Mouse (Mus musculus) cerebellum, adult (tissue): Measurements from ENCODE around the gene Mgat5.
A peak's percentile ranks its signal among the peaks of the same experiment; 100 is the strongest.

Source experiments
- ATAC-seq: cut with Nextera tagmentation; 2 replicates; pipeline ENCODE4 v1.9.2; 2017; ENCODE audit warnings: mild to moderate bottlenecking, moderate library complexity, mixed read lengths; ENCODE audit not compliant: insufficient number of reproducible peaks, low FRiP score, low TSS enrichment

Gene Mgat5

DNA sequence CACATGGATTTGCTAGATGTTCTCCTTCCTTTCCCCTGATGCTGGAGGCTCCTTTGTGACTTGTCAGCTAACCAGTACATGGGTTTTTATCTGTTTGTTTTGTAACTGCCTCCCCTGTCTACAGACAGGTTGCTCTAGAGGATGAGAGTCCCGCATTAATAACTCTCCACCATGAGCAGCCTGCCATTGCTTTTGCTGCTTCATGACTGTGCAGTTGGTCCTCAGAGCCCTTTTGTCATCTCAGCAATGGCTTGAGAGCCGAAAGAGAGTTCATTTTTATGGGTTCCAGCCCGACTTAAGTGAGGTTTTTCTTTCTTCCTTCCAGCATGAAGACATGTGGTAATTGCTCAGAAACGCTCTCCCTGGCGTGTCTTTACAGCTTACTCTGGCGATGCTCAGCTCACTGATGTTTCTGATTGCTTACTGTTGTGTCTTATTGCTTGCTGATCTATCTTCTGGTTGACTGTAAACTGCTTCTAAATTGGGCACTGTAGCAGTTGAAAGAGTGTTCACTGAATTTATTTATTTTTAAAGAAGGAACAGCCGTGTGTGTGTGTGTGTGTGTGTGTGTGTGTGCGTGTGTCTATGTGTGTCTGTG, 120.9 kb downstream of the Mgat5 start:
- ATAC-seq, result no peak

DNA sequence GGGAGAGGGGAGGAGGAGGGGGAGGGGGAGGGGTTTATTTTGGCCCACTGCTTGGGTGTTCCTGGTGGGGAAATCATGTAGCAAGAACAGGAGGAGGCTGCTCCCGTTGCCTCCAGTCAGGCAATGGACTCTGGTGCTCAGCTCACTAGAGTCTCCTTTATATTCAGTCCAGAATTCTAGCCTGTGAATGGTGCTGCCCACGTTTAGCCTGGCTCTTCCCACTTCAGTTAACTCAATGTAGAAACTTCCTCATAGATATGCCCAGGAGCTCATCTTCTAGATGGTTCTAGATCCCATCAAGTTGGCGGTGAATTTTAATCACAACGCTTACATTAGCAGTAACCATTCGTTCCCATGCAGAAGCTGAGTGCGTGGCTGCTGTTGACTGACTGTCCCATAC, 123.0 kb downstream of the Mgat5 start:
- no peak for ATAC-seq

DNA sequence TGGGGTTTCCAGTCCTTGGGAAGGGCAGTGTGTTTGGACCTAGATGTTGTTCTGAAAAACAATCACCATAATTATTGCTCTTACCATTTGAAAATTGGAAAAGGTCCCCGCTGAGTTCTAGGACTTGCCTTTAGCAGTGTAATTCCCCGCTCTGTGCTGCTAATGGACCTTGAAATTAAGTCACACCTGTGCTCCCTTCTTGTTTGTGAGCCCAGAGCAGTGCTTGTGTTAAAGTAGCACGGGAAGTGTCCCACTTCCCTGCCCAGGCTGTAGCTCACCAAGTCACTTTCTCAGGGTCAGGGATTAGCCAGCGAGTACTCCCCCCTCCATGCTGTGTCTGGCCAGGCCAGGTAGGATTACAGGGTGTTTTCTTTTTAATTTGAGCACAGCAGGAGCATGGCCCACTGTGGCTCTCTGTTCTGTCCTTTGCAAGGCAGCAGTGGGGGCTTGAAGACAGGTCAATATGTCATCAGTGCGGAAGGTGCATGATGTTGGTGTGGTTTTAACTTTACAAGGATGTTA, 123.6 kb downstream of the Mgat5 start:
- peak; percentile 50; the same call in 1 of the 2 replicates for ATAC-seq

DNA sequence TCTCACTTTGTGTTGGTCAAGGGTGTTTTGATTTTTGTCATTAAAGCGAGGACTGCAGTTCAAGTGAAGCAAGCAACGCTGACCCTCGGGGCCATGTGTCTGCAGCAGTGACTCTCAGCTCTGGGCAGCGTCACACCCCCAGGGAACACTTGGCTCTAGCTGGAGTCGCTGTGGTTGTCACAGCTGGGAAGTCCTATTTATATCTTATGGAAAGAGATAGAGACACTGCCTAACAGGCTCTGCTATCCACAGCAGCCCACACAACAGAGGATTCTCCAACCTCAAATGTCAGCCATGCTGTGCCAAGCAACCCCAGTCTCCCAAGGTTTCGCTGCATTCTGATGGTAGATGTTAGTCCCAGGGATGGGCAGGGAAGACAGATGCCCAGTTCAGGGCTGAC, 125.0 kb downstream of the Mgat5 start:
- ATAC-seq, result no peak

DNA sequence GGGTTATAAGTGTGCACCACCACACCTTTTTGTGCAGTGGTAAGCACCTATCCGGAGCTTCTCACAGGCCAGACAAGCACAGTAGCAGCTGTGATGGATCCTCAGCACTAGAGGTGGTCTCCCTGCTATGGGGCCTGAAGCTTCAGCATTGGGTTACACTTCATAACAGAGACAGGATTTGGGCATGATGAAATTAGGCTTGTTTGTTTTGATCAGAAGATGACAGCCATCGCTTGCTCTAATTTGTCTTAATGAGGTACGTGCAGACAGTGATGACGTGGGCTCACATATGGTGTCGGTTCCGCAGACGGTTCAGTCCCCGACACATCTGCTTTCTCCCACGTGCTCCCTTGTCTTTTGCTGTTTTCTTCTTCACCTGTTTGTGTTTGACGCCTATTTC, 132.9 kb downstream of the Mgat5 start:
- ATAC-seq, result no peak

DNA sequence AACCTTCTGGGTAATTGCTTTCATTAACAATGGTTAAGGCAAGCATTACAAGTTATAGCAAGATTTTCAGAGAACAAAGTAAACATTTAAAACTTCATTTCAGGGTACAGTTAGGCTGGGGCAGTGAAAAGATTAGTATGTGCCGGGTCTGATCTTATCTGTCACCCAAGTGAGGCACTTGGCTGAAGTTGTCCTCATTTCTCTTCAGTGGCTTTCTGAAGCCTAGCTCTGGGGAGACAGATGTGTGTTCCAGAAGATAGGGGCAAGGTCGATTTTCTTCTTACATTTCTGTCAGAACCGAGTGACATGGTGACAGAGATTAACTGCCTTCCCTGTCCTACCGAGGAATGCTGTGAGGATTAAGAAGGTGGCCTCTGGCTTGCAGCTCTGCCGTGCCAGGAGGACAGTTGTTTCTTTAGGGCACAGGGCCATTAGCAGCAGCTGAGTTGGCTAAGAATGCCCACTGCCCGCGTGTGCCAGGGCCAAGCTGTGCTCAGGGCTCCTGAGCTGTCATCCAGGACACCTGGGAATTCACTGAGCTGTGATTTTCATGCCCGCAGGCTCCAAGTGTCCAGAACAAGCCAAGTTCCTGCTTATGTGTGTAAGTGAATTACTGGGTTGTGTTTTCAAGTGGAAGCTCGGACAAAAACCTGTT, 134.1 kb downstream of the Mgat5 start:
- peak; percentile 65 for ATAC-seq

DNA sequence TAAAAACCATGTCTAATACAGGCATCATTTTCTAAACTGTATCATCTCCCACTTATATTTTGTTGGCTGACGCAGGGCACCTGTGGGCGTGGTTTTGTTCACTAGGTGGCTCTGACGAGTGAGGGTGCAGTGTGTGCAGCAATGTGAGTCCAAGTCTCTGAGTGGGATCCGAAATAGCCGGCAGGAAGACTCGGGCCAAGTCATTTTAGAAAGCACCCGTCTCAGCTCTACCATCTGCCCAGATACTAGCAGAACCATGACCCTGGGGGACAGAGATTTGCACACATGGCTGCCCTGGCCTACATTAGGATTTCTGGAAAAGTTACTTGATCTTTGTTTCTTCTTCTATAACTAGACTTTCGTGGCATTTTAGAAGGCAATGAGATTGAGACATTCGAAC, 135.5 kb downstream of the Mgat5 start:
- no peak; the same call in 1 of the 2 replicates for ATAC-seq

DNA sequence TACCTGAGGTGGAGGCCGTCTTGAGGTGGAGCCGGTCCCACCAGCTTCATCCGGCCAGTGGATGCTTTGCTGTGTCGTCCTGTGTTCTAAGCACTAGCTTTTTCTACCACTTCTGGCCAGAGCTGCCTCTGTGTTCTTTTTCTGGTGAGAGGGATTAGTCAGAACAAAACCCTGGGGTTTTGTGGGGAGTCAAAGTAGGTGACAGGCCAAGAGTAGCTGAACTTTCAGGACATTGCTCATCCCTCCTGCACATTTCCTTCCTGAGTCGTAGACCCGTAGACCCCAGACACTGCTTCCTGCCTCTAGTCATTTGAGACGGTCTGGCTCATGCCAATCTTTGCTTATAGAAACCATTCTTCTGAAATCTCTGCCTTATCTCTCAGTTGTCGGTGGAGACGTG, 140.1 kb downstream of the Mgat5 start:
- no peak for ATAC-seq

DNA sequence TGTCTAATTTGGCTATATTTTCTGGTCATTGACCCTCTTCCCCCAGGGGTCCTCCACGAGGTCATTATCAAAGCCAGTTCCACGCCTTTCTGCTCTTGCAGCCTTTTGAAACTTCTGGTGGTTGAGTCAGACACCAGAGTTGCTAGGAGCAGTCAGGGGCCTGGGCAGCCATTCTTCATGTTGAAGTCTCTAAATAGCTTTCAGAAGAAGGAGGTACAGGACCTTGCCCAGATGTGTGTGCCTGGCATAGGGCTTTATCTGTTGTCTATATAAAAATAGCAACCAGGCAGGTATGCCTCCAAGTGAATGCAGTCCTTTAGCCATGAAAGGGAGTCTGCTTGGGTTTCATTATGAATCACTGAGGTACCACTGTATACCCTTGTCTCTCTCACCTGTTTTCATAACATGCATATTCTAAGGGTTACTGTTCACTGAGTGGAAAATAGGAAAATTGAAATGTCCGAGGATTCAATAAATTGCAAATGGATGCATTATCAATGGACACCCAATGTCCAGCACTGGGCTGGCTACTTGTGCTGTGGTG, 141.9 kb downstream of the Mgat5 start:
- ATAC-seq, result no peak

DNA sequence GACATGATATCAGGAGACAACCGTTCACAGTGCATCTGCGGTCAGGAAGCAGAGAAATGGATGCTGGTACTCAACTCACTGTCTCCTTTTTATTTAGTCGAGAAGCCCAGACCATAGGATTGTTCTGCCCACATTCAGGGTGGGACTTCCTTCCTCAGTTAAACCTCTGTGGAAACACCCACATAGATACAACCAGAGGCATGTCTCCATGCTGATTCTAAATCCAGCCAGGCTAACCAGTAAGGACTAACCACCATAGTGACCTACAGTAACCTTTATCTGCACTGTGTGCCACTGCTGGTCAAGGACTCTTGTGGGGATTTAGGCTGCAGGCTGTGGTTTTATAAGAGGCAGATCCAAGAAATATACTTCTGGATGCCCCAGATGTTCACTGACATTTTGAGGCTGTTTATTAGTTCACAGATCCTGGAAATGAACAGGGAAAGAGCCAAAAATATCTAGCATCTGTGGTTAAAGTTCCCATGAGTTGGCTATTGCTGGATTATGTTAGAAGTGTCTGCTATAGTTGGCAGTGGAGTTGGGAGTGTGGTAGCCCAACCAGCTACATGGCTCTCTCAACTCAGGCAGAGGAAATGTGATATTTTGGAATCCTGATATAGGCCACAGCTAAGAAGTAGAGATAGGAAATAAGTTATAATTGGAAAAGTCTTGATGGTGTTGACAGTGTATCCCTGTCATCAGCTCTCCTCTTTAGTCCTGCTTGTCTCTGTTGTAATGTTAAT, 143.2 kb downstream of the Mgat5 start:
- no peak for ATAC-seq

DNA sequence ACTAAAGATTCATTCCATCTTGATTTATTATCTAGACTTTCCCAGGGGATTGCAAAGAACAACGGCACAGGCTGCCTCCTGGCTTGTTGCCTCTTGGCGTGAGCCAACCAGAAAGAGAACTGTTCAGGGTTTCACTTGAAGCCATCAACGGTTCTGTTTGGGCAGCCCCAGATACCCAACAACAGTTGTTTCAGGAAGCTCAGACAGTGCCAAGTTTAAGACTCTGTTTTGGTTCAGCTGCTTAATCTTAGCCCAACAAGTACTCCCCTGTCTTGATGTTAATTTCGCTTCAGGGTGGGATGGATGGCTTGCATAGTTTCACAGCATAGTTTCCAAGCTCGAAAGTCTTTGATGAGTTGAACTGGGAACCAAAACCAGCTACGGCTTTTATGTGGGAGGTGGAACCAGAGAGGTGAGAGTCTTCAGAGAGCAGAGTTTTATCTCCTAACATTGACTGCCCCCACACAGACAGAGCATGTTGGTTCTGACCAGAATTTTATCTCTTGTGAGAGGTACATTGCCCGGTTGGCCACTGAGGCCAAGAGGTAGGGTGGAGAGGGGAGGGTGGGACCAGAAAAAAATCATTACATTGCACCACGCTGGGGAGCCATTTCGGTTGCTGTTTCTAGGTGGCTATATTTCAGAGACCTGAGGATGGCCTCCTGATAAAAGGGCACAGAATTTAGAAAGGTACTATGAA, 144.0 kb downstream of the Mgat5 start:
- ATAC-seq, result no peak

DNA sequence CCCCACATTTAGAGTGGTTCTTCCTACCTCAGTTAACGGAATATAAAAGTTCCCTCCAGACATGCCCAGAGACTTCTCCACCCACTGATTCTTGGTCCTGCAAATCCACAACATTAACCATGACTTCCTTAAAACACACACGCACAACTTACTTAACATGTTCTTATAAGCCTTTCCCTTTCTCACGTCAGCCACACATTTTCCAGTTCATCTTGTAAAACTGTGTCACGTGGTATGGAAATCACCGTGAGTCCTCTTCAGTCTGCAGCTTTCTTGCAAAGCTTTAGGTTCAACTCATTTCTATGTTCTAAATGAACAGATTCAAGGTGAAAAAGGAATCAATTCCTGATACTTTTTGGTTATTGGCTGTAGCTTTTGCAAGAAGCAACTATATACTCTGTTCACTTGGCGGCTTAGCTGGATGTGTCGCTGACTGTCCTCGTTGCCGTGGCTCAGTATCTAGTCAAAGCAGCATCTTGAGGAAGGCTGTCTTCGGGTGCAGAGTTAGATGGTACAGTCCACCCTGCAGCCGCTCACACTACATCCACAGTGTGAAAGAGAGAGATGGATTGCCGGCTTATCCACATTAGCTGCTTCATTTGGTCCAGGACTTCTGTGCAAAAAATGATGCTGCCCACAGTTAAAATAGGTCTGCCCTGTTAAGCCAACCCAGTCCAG, 146.7 kb downstream of the Mgat5 start:
- no peak for ATAC-seq

DNA sequence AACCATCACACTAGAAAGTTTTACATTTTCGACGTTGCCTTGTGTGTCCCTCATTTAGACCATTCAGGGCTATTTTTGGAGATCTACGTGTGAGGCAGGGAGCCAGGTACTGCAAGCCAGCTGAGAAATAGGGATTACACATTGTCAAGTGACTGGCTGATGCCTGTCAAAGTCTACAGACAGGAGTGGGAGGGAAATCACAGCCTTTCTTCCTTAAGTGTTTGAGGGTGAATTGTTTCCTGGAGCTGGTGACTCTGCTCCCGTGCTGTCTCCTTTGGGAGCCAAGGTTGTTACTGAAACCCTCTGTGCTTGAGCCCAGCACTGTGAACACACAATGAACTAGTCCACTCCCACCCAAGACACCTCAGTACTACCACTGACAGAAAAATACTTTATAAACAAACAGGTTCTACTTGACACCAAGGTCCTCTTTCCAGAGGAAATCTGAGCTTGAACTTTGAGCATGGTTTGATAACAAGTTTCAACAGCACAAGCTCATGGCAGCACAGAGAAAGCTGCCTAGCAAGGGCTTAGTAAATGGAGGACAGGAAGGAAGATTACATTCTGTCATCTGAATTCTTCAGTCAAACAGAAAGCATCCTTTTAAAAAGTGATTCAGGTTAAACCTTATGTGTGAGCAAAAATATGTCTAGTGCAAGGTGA, 147.4 kb downstream of the Mgat5 start:
- no peak for ATAC-seq

DNA sequence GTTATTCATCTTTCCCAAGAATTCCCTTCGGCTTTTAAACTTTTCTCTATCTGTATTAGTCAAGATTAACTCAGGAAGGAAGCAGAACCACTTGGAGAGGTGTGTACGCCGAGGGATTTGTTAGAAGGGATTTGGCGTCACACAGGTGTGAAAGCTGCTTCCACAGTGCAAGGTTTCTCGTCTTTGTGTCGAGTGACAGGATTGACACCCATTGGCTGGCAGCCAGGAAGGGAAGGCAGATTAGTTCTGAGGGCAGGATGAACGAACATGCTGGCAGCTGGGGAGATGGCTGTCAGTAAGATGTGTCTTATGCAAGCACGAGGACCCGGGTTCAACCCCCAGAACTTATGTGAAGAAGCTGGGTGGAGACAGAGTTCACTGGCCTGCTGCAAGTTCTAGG, 148.6 kb downstream of the Mgat5 start:
- ATAC-seq, result no peak

DNA sequence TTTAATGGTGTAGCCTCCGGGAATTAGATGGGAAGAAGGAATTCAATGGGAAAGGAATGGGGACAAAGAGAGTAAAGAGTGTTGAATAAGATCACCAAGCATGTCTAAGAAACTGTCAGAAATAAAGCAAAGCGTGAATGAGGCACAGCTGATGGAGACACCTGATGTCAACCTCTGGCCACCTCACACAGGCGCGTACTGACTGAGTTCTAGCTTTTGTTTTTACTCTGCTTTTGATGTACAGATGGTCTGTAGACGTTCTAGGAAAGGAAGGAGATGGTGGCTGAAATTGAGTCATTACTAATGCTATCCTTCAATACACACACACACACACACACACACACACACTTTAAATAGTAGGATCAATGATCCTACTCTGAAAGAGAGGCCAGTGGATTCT, 149.3 kb downstream of the Mgat5 start:
- no peak for ATAC-seq

DNA sequence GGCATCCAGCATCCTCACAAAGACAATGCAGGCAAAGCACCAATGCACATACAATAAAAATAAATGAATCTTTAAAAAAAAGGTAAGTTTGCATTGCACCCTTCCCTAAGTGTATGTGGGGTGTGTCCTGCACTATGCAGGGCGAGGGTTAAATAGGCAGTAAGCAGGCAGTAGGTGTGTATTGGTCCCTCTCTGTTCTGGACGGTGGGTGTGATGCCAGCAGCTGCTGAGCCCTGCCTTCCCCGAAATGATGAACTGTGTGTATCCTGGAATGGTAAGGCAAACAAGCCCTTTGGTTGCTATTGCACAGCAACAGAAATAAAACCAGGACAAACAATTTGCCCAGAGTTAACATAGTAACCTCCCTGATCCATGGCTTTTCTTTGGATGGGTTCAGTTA, 150.2 kb downstream of the Mgat5 start:
- ATAC-seq, result no peak

DNA sequence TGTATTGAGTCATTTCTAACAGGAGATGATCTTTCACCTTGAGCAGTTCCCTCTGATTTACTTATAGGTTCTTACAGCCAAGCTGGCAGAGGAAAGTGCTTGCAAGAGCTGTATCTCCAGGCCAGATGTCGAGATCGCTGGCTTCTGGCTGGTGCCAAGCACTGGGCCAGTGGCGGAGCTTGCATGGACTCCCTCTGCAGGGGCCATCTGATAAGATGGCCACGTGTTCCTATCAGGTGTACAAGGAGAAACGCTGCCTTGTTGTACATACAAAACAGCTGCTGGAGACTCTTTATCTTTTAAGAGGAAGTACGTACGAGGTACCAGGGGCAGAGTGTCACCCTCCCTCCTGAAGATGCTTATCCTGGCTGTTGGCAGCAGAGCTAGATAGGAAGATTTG, 158.8 kb downstream of the Mgat5 start:
- no peak for ATAC-seq

DNA sequence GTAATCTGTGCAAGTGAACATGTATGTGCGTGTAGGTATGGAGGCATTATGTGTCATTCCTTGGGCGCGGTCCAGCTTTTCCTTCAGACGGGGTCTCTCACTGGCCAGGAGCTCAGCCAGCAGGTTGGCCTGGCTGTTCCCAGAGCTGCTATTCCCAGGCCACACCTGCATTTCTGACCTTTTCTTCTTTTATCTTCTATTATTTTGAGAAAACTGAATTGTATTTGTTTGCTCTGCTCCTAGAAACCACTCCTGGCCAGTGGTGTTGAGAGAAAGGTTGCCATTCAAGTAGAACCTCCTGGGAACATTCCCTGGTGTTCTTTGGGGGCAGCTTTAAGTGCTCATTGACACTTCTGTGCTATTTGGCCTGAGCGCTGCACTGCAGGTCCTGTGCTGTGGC, 160.9 kb downstream of the Mgat5 start:
- no peak for ATAC-seq

DNA sequence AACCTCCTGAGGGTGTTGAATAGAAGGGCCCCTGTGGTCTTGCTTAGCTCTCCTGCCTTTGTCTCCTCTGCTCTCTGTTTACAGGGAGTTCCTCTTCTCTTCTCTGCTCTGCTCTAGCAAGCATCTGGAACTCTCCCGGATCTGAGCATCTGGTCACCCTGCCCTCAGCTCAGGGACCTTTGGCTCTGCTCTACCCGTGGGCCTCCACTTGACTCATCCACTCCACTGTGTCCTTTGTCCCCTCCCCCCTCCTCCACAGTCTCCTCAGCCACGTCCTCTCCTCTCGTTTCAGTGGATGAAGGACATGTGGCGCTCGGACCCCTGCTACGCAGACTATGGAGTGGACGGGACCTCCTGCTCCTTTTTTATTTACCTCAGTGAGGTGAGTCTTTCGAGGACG, 161.3 kb downstream of the Mgat5 start:
- ATAC-seq, result no peak

DNA sequence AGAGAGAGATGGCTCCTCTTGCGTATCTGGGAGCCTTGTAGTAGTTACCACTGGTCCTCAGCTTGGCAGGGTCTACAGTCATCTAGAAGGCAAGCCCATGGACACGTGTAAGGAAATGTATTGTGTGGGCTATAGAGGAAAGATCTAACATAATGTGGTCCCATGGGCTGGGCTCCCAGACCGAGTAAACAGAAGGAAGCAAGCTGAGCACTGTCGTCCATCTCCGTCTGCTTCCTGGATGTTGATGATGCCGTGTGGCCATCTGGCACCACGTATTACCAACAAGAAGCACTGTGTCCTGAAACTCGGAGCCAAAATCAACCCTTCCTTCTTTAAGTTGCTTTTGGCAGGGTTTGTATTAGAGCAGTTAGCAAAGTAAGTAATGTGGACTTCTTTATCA, 163.7 kb downstream of the Mgat5 start:
- ATAC-seq, result no peak
